25 mouse cellular contexts compared by ENCODE assay signal in genomic region chr2:25069537-25069936, GRCm38 (mm10). TPM values are rescaled to one million over a fixed set of nuclear protein-coding genes. Genes with fewer than 3 reads are reported as not detected.
"Had no signal": no experiment of that assay in that cellular context is flagged by ENCODE, and none has a peak within 500 bp of the region (broad histone marks: within the 10 kb centered on the region; RNA-seq: fewer than 3 reads in every experiment).

No protein-coding gene starts in this region.

- H3K9ac ChIP-seq: liver, embryonic 15.5 days; liver, postnatal 0 days; lung, embryonic 15.5 days; midbrain, embryonic 13.5 days; midbrain, embryonic 15.5 days; neural tube, embryonic 12.5 days had no signal

- DNase-seq: liver, postnatal 0 days; lung, adult 2 months; lung, postnatal 14 days; lung, postnatal 36 days; retina, postnatal 1 day; right cerebral cortex, adult 18-20 months; right cerebral cortex, postnatal 25 days; right cerebral cortex, postnatal 4 days; spleen, adult 18-20 months; thymus, adult 18-20 months; thymus, postnatal 14 days; thymus, postnatal 36 days had no signal

- ATAC-seq: liver, postnatal 0 days; lung, postnatal 0 days; midbrain, embryonic 13.5 days; midbrain, embryonic 15.5 days had no signal

- H3K4me1 ChIP-seq: lung, embryonic 15.5 days; midbrain, embryonic 13.5 days; midbrain, embryonic 15.5 days; neural tube, embryonic 12.5 days had no signal

- H3K4me3 ChIP-seq: liver, embryonic 15.5 days; lung, embryonic 15.5 days; midbrain, embryonic 13.5 days; midbrain, embryonic 15.5 days; neural tube, embryonic 12.5 days had no signal

- H3K27me3 ChIP-seq: liver, embryonic 15.5 days; lung, embryonic 15.5 days; midbrain, embryonic 13.5 days; midbrain, embryonic 15.5 days; neural tube, embryonic 12.5 days had no signal

- H3K27ac ChIP-seq: liver, embryonic 15.5 days; lung, embryonic 15.5 days; macrophage; midbrain, embryonic 13.5 days; midbrain, embryonic 15.5 days; neural tube, embryonic 12.5 days had no signal

- H3K36me3 ChIP-seq: liver, embryonic 15.5 days; lung, embryonic 15.5 days; midbrain, embryonic 13.5 days; midbrain, embryonic 15.5 days; neural tube, embryonic 12.5 days had no signal

- H3K9me3 ChIP-seq: liver, embryonic 15.5 days; lung, embryonic 15.5 days; midbrain, embryonic 13.5 days; midbrain, embryonic 15.5 days; neural tube, embryonic 12.5 days had no signal

RNA-seq across cellular contexts. Expression of gene Entpd8, which starts 10.6 kb away (rescaled TPM):
- total RNA-seq: megakaryocyte, adult 5-6 weeks; midbrain, postnatal 0 days; monocyte, adult 5-6 weeks; neutrophil, adult 5-6 weeks had no signal
- polyA plus RNA-seq: macrophage; midbrain, embryonic 11.5 days; midbrain, embryonic 13.5 days; midbrain, embryonic 15.5 days; midbrain, postnatal 0 days; neural tube, embryonic 12.5 days had no signal

RNA-seq across cellular contexts. Expression of gene Noxa1, which starts 25.4 kb away (rescaled TPM):
- total RNA-seq: megakaryocyte, adult 5-6 weeks; midbrain, postnatal 0 days; monocyte, adult 5-6 weeks; neutrophil, adult 5-6 weeks had no signal
- polyA plus RNA-seq: macrophage; midbrain, embryonic 11.5 days; midbrain, embryonic 15.5 days; midbrain, postnatal 0 days; neural tube, embryonic 12.5 days; neural tube, embryonic 14.5 days had no signal
